Mouse (Mus musculus): ENCODE data around the gene Htatip2.

GRCm38 (mm10) chr7:49741923-49742322 lies 17.0 kb upstream of the Htatip2 start:
- TF ChIP-seq CTCF (IDR thresholded peaks at IDR 0.05; ENCODE audit: low read depth), result no peak
- no peak for TF ChIP-seq EP300 (IDR thresholded peaks at IDR 0.05; ENCODE audit: low read depth)
